Mouse (Mus musculus): ENCODE data around the gene Aspg. TPM values are rescaled to one million over a fixed set of nuclear protein-coding genes. Genes with fewer than 3 reads are reported as not detected.

Gene Aspg
- polyA plus RNA-seq (2015; fragmentation: Nextera tagmentation; extraction: Ambion mirVana) = 0.54 and 0.87 TPM in 2 replicates

DNA sequence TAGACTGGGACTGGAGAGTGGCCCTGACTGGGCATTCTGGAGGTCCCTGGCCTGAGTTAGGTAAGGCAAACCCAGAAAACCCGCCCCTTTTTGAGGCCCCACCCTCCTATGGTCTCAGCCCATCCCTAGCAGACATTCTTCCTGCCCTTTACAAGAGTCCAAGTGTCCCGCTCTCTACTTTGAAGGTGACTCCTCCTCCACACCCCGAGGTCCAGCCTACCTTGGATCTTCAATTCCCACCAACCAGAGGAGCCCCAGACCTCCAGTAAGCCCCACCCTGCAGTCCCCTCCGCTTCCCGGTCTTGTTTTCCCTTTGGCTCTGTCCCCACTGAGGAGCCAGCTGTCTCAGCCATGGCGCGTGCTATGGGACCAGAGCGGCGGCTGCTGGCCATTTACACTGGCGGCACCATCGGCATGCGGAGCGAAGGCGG lies at the start of gene Aspg:
Aspg (plus strand) TSS at position 139 of the 431 bp plus-strand sequence.

DNA sequence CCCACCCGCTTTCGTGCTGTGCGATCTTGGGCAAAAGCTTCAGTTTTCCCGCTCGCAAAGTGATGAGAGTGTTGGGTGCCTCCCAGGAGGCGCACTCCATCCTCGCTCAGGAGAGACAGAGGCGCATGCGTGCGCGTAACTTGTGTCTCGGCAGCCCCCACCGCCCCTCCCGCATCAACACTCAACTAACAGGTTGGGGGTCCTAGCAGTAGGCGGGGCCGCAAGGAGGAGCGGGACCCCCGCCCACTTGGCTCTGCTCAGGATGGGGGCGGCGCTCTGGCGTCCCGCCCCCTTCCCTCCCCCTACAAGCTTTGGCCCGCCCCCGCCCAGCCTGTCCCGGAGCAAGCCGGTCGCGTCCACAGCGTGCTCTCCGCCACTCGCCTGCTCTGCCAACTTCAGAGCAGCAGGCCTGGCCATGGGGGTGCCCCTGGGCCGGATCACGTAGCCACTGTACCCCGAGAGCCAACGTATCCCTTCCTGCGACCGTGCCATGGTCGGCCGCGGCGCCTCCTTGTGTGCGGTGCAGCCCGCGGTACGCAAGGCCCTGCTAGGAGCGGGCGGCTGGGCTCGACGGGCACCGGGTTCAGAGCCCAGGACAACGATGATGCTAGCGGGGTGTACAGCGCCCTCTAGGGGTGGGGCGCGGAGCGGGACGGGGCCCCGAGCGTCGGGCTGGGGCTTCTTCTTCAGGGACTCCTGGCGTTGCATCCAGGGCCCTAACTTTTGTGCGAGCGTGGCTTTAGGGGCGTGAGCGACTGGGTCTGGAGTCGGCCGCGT lies 39.6 kb downstream of the Aspg start, which contains the start of gene Kif26a:
Kif26a (plus strand) TSS at position 334 of the 777 bp plus-strand sequence.

MicroRNAs encoded within 50 kb of the gene (microRNA counts, 519-probe panel; counts per million panel counts)
- 296 counts per million, percentile 58 among the panel's probes with 10 or more counts for microRNA mmu-miR-203

Small RNAs within 50 kb of the gene (microRNA-seq; reads per million reads assigned to microRNA genes)
- 201 to 297 reads per million in 2 experiments for gene Mir203
- gene Mir3073a = 0 reads per million in 2 experiments
- 0 reads per million in 2 experiments for gene Mir3073b

Other genes starting within 250 kb of the Aspg start
- 4.9 and 6.2 TPM in 2 replicates for gene Ppp1r13b, start 198.6 kb upstream of the Aspg start, polyA plus RNA-seq (2015; fragmentation: Nextera tagmentation; extraction: Ambion mirVana)
- gene Atp5mpl, start 139.7 kb upstream of the Aspg start, polyA plus RNA-seq (2015; fragmentation: Nextera tagmentation; extraction: Ambion mirVana) = 1,687 and 2,068 TPM in 2 replicates
- 0.15 and 0.23 TPM in 2 replicates for gene Tdrd9, start 135.1 kb upstream of the Aspg start, polyA plus RNA-seq (2015; fragmentation: Nextera tagmentation; extraction: Ambion mirVana)
- not detected in 2 replicates for gene Rd3l, start 125.4 kb upstream of the Aspg start, polyA plus RNA-seq (2015; fragmentation: Nextera tagmentation; extraction: Ambion mirVana)
- 1.6 and 1.7 TPM in 2 replicates for gene Kif26a, start 39.5 kb downstream of the Aspg start, polyA plus RNA-seq (2015; fragmentation: Nextera tagmentation; extraction: Ambion mirVana)

Data from skeletal muscle tissue, postnatal 0 days (tissue).